Mouse (Mus musculus): ENCODE results near the gene Ccm2. TPM values are rescaled to one million over a fixed set of nuclear protein-coding genes. Genes with fewer than 3 reads are reported as not detected.
"Not testable (repeated sequence)": the region's sequence is repeated elsewhere in the genome, so short reads cannot be mapped to it uniquely, and the experiment has no call there.

Gene Ccm2
- total RNA-seq (2021): 10 to 100 TPM; 63.5 to 67.0 TPM
- long read RNA-seq, experiment 1, transcript Ccm2-201 (10 exons, 1,858 nt): major isoform, 106 of 154 reads
- long read RNA-seq, experiment 1, partial matches to known transcripts: 7 of 154 reads
- long read RNA-seq, experiment 1, other reads (novel, unspliced or antisense): 41 of 154 reads
- long read RNA-seq, experiment 2, transcript Ccm2-201 (10 exons, 1,858 nt): major isoform, 67 of 114 reads
- long read RNA-seq, experiment 2, partial matches to known transcripts: 23 of 114 reads
- long read RNA-seq, experiment 2, other reads (novel, unspliced or antisense): 24 of 114 reads

DNA sequence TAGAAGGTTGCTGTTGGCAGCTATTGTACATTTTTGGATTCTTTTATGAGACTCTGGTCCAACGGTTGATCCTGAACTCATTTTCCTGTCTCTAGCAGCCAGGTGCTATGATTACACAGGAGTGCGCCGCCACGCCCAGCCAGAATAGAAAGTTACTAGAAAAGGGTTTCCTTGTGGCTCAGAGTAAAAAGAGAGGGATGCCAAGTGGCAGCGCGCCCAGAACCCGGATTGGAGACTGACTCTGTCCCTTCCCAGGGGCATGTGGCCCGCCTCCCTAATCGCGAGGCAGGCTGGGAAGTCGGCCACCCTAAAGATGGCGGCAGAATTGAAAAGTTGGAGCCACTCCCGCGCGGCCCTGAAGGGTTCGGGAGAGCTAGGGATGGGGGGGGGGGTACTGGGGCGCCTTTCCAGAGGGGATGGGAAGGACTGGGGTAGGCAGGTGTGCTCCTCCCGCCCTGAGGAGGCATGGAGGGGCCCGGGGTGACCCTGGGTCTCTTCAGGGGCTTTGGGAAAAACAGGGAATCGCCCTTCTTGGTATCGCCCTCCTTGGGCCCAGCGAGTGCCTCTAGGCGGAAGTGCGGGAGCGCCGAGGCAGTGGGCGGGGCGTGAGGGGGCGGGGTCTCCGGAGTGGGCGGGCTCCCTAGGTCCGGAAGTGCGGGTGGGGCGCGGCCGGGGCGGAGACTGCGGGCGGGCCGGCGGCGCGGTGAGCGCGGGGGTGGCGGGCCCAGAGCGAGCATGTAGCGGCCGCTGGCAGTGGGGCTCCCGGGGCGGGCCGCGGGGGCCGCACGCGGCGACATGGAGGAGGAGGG, at the start of gene Ccm2:
Ccm2 (plus strand) TSS at position 683 of the 809 bp plus-strand sequence.
- peak; percentile 95 to 97 for DNase-seq (ENCODE audit: low spot score in 2 of 2)

DNA sequence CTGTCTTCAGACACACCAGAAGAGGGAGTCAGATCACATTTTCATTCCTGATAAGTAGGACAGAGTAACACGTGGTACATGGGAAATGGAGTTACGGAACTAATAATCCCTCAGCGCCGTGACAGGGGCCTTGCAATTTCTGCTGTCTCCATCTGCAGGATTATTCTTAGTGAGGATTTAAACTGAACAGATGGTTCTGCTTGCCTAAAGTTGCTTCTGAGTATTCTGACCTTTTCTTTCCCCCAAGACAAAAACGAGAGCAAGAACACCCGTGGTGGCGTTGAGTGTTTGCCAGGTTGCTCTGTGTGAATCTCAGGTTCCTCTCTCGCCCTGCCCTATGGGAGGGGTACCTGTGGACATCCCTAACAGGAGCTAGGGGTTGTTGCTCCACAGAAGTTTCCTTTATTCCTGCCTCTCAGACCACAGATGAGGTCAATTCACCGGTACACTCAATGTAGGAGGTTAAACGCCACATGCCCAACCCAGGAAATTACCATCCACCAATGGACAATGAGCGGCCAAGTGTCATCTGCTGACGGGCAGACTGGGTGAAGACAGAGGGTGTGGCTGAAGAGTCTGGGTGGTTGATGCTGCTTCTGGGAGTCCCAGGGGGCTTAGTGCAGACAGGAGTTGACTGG, 49.3 kb upstream of the Ccm2 start:
- DNase-seq (ENCODE audit: low spot score in 2 of 2): no peak

GRCm38 (mm10) chr11:6502506-6502905, 44.2 kb upstream of the Ccm2 start:
- no peak for DNase-seq (ENCODE audit: low spot score in 2 of 2)

- no peak for DNase-seq (ENCODE audit: low spot score in 2 of 2)
Measured at GRCm38 (mm10) chr11:6504226-6504625, 42.5 kb upstream of the Ccm2 start.

DNA sequence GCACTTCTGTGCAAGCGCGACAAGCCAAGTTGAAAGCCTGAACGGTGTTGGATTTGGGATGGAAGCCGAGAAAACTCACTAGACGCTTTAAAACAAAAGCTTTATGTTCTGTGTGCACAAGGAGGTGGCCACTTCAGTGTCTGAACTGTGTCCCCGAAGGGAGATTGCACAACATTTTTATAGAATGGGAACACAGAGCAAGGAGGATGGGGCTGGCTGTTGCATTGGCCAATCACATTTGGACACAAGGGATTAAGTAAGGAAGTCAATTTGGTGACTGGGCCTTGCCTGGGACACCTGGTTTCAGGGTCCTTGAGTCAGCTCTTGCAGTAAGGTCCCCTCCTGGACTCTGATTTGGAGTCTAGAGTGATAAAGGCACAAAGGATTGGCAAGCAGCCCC, 42.0 kb upstream of the Ccm2 start:
- no peak for DNase-seq (ENCODE audit: low spot score in 2 of 2)

- DNase-seq (ENCODE audit: low spot score in 2 of 2): no peak
Measured at GRCm38 (mm10) chr11:6506516-6506915, 40.2 kb upstream of the Ccm2 start.

DNA sequence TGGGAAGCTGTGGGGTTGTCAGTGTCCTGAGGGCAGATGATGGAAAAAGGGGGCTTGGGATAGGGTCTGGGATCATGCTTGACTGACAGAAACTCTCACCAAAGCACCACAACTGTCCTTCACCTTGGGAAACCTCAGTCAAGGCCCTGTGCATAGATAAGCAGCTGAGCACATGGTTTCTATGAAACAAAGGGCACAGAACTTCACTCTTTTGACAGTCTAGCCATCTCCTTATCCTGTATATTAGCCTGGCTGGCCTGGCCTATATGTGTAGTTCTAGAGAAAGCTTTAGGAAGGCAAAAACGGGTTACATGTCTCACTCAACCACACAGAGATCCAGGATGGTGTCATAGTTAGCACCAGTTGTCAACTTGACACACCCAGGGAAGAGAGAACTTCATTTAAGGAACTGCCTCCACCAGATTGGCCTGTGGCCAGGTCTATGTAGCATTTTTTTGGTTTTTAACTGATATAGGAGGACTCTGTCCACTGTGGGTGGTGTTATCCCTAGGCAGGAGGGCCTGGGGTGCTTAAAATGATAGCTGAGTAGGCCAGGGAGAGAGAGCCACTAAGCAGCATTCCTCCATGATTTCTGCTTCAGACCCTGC, 38.3 kb upstream of the Ccm2 start:
- DNase-seq (ENCODE audit: low spot score in 2 of 2): no peak

- no peak for DNase-seq (ENCODE audit: low spot score in 2 of 2)
Measured at GRCm38 (mm10) chr11:6514837-6515236, 31.9 kb upstream of the Ccm2 start.

DNA sequence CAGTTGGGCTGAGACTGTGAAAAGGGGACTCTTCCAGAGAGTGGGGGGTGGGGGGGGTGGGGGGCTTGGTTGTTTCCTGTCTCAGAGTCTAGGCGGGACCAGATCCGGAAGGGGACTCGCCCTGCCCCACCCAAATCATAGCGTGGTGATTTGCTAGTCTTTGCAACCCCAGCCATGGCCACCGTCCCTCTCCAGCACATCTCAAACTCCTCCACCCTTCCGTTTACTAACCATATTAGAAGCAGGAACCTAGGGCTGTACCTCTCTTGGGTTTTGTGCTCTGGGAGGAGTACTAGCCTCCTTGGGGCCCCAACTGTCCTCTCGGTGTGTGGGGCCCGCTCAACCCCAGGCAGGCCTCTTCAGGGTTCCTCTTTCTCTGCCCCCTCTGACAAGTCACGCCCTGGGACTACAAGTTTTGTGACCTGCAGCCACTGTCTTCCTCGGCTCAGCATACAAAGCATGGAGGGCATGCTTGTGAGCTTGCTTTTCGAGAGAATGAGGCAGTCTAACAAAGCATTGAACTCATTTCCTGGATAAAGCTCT, 27.1 kb upstream of the Ccm2 start:
- no peak for DNase-seq (ENCODE audit: low spot score in 2 of 2)

- DNase-seq (ENCODE audit: low spot score in 2 of 2): no peak
Measured at GRCm38 (mm10) chr11:6520507-6521173, 26.0 kb upstream of the Ccm2 start, which contains the start of gene Myo1g. Myo1g (minus strand) TSS chr11:6520965.

GRCm38 (mm10) chr11:6522782-6523525, 23.7 kb upstream of the Ccm2 start:
- DNase-seq (ENCODE audit: low spot score in 2 of 2): no peak

GRCm38 (mm10) chr11:6523662-6524088, 23.0 kb upstream of the Ccm2 start:
- no peak for DNase-seq (ENCODE audit: low spot score in 2 of 2)

- DNase-seq (ENCODE audit: low spot score in 2 of 2): no peak
Measured at GRCm38 (mm10) chr11:6524165-6524879, 22.4 kb upstream of the Ccm2 start.

- DNase-seq (ENCODE audit: low spot score in 2 of 2): no peak
Measured at GRCm38 (mm10) chr11:6524880-6525238, 21.8 kb upstream of the Ccm2 start.

GRCm38 (mm10) chr11:6525241-6525640, 21.4 kb upstream of the Ccm2 start:
- no peak for DNase-seq (ENCODE audit: low spot score in 2 of 2)

DNA sequence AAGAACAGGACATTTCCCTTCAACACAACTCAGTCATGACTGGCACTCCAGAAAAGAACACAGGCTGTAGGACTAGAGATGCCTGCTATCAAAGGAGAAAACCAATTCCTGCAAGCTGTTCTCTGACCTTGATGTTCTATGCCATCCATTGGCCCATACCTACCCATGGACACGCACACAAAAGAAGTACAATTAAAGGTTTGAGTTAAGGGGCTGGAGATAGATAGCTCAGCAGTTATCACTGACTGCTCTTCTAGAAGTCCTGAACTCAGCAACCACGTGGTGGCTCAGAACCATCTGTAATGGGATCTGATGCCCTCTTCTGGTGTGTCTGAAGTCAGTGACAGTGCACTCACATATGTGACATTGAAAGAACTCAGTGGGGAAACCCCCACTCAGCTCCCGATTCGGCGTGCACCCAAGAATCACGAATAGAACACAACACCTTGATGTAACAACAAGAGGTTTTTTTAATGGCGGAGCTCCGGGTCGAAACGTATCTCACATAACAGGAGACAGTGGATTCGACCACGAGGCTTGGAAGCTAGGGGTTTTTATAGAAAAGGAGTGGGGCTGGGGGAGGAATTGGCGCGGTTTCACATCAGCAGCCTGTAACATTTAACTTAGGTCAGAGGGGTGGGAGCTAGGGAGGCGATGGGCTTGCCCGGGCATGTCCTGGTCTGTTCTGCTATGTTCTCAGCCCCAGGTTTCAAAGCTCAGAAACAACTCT, 20.0 kb upstream of the Ccm2 start:
- DNase-seq (ENCODE audit: low spot score in 2 of 2): not testable (repeated sequence)

DNA sequence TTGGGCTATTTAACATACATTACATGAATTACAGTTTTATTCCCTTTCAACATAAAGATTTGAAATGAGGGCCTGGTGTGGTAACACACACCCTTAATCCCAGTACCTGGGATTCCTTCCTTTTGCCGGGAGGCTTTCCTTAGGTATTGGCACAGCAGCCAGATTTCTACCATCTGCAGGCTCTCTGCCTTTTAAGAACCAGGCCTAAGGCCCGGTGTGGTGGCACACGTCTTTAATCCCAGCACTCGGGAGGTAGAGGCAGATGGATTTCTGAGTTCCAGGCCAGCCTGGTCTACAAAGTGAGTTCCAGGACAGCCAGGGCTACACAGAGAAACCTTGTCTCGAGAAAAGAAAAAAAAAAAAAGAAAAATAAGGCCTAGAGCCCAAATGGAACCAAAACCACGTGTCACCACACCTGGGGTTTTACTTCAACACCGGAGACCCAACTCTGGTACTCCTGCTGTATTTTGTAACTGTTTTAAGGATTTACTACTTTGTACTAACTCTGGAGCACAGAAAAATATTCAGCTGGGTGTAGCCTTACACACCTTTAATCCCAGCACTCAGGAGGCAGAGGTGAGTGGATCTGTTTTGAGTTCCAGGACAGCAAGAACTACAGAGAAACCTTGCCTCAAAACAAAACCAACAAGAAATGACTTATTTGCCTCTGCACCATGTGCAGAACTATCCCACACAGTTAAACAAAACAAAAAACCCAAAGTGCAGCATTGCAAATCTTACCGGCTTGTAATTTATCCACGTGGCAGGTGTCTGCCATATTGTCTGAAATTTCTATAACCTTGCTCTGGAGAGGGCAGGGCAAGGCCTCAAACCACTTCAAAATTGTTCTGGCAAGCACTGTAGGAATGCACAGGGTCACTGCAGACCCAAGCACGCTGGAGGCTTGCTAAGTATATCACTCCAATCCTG, 19.2 kb upstream of the Ccm2 start:
- no peak for DNase-seq (ENCODE audit: low spot score in 2 of 2)
